Mouse (Mus musculus) embryonic facial prominence, embryonic 14.5 days (tissue): Measurements from ENCODE around the gene Fam208b. TPM values are rescaled to one million over a fixed set of nuclear protein-coding genes. Genes with fewer than 3 reads are reported as not detected.
A peak's percentile ranks its signal among the peaks of the same experiment; 100 is the strongest.

Source experiments
- ATAC-seq: fragments of 200-750 bp; cut with Nextera tagmentation; 2 replicates; pipeline ENCODE4 v1.8.0; 2017; ENCODE audit warnings: low read depth, moderate number of reproducible peaks, moderate TSS enrichment
- DNase-seq: peaks from one replicate; pipeline ENCODE4 v3.0.0-alpha.2; 2015; ENCODE audit warnings: low spot score
- H3K27ac ChIP-seq: fragments of 300-500 bp; sonication (generic); replicated peaks from 2 replicates; pipeline ENCODE4 v1.5.1; 2014; ENCODE audit warnings: low read depth, mild to moderate bottlenecking, low read length, moderate library complexity
- H3K27me3 ChIP-seq: fragments of 300-500 bp; sonication (generic); replicated peaks from 2 replicates; pipeline ENCODE4 v1.6.1; 2014; ENCODE audit warnings: low read length; ENCODE audit not compliant: control insufficient read depth, insufficient read depth
- H3K36me3 ChIP-seq: fragments of 300-500 bp; sonication (generic); 2 replicates; pipeline ENCODE4 v1.6.1; 2014; ENCODE audit warnings: low read length, mixed read lengths; ENCODE audit not compliant: control insufficient read depth, insufficient read depth
- H3K4me1 ChIP-seq: fragments of 300-500 bp; sonication (generic); 2 replicates; pipeline ENCODE4 v1.6.1; 2014; ENCODE audit warnings: antibody characterized with exemption, low read length; ENCODE audit not compliant: control insufficient read depth, insufficient read depth
- H3K4me2 ChIP-seq: fragments of 300-500 bp; sonication (generic); 2 replicates; pipeline ENCODE4 v1.6.1; 2014; ENCODE audit warnings: low read depth, mild to moderate bottlenecking, low read length, moderate library complexity, mixed read lengths
- H3K4me3 ChIP-seq: fragments of 300-500 bp; sonication (generic); 2 replicates; pipeline ENCODE4 v1.5.1; 2014; ENCODE audit warnings: low read depth, mild to moderate bottlenecking, low read length
- H3K9ac ChIP-seq: fragments of 300-500 bp; sonication (generic); 2 replicates; pipeline ENCODE4 v1.6.1; 2014; ENCODE audit warnings: low read depth, mild to moderate bottlenecking, low read length, moderate library complexity, mixed read lengths
- H3K9me3 ChIP-seq: fragments of 300-500 bp; sonication (generic); 2 replicates; pipeline ENCODE4 v1.6.1; 2016; ENCODE audit warnings: low read length; ENCODE audit not compliant: control insufficient read depth
- WGBS: fragments of 180-500 bp; shearing (Covaris S2); extraction: QIAGEN DNeasy Blood & Tissue Kit; methylation state at CpG from one replicate; pipeline ENCODE4 v1.1.7; 2014; 5-methylcytosine and 5-hydroxymethylcytosine counted together
- polyA plus RNA-seq: library from polyadenylated mRNA; unstranded; fragments of >200 nt; fragmentation: Nextera tagmentation; extraction: Ambion mirVana; gene quantifications from 2 replicates; pipeline ENCODE4 v1.2.1, GENCODE M21; 2014

Fam208b gene
- polyA plus RNA-seq, 1 experiment from 2014 or later, result 17.1 TPM

DNA sequence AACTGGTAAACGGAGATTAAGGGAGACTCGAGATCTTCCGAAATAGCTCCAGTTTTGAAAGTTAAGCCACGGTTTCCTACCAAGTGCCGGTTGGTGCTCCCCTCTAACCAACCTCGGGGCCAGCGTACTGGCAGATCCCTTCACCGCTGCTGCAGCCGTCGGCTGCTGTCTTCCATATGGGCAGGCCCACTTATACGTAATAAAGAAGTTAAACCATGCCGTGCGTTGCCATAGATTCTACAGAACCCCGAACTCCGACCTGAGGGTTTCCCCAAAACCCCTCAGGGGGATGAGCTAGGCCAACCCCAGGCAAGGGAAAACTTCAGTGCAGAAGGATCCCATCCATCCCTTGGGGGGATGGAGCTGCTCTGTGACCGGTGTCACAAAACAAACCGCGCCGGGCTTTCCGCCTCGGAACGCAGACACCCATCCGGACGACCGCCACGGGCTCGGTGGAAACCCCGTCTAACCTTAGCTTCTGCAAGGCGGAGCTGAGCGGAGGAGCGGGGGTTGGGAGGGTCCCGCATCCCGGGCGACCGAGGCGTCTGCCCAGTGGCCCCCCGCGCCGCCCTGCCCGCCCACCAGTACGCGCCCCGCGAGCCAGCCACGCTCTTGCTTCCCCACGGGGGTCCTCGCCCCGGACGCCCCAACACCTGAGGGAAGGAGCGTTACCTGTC is 652 bp downstream of the Fam208b start:
- Histone ChIP-seq H3K9me3 (0 out of 2 replicates have a peak, but pooled peaks cover 4% of the 10 kb centered on the region), H3K4me2 (peak overlapping the region; percentile 59), H3K27me3 (no peaks in the 10 kb centered on the region), H3K4me1 (no peaks in the 10 kb centered on the region), H3K27ac (peak overlapping the region; percentile 88), H3K36me3 (0 out of 2 replicates have a peak, but pooled peaks cover 4% of the 10 kb centered on the region), H3K4me3 (peak overlapping the region; percentile 83), H3K9ac (peak overlapping the region; percentile 86)
- DNase-seq (peak; percentile 50), ATAC-seq (peak; percentile 35)
- under 1% methylated on average over 30 of the region's 50 CpGs for WGBS

DNA sequence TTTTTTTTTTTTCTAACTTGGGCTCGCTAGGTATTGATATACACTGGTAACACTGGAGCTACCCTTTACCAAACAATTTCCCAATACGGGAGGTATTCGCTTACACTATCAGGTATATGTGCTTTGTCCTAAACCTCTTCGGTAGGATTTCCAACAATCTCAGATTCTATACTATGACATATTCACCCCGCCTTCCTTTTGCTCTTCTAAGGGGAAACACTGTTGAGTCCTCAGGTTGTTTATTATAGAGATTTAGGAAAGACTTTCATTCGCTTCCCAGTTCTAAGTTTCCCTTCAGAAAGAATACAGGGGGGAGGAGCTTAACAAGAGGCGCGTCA is 1.2 kb downstream of the Fam208b start:
- H3K4me3 ChIP-seq, result peak overlapping the region; percentile 83
- H3K27me3 ChIP-seq, result no peaks in the 10 kb centered on the region
- H3K4me2 ChIP-seq, result peak overlapping the region; percentile 59
- peak overlapping the region; percentile 86 for H3K9ac ChIP-seq
- no peaks in the 10 kb centered on the region for H3K4me1 ChIP-seq
- ATAC-seq (no peak), DNase-seq (no peak)
- 0 out of 2 replicates have a peak, but pooled peaks cover 4% of the 10 kb centered on the region for H3K36me3 ChIP-seq
- 19% methylated on average over 8 of the region's 8 CpGs for WGBS
- H3K27ac ChIP-seq, result peak overlapping the region; percentile 88; the same call in 1 of the 2 replicates
- H3K9me3 ChIP-seq, result 0 out of 2 replicates have a peak, but pooled peaks cover 4% of the 10 kb centered on the region

DNA sequence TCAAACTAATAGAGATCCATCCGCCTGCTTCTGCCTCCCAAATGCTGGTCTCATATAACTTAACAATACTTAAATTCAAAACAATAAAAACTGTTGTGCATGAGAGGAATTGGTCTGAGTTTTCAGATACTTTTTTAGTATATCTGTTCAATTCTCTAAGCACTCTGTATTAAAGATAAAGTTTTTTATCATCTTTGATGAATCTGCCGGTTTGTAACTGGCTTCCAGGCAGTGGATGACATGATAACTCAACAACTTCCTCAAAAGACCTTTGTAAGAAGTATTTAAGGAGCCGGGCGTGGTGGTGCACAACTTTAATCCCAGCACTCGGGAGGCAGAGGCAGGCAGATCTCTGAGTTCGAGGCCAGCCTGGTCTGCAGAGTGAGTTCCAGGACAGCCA is 14.7 kb downstream of the Fam208b start:
- H3K36me3 ChIP-seq, result peaks cover 69% of the 10 kb centered on the region
- H3K9me3 ChIP-seq, result no peaks in the 10 kb centered on the region
- ATAC-seq (no peak), DNase-seq (no peak)
- no peak overlapping the region for H3K9ac ChIP-seq
- H3K4me1 ChIP-seq, result no peaks in the 10 kb centered on the region
- H3K27ac ChIP-seq, result no peak overlapping the region
- H3K27me3 ChIP-seq, result no peaks in the 10 kb centered on the region
- WGBS, result 92% methylated on average over 6 of the region's 6 CpGs
- no peak overlapping the region for H3K4me3 ChIP-seq
- H3K4me2 ChIP-seq, result no peak overlapping the region

DNA sequence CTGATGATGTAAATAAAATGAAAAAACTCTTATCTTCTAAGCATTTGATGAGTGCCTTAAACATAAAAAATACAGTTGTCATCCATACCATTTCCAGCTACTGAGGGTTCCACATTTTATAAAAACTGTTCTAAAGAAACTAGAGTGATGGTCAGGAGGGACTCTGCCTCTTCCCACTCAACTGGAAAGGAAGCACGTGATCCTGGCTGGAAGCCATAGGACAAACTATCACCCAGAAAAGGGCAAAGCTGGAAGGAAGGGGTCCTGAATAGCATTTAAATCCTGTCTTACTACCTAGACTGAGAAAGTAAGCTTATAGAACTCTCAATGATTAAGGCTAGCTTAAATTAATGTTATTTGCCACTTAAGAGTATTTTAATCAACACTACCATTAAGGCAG is 16.6 kb downstream of the Fam208b start:
- H3K27ac ChIP-seq, result no peak overlapping the region
- H3K9me3 ChIP-seq, result no peaks in the 10 kb centered on the region
- H3K36me3 ChIP-seq, result peaks cover 78% of the 10 kb centered on the region
- ATAC-seq (no peak), DNase-seq (no peak)
- H3K9ac ChIP-seq, result no peak overlapping the region
- 89% methylated on average over 1 of the region's 1 CpGs for WGBS
- H3K4me1 ChIP-seq, result no peaks in the 10 kb centered on the region
- no peak overlapping the region for H3K4me2 ChIP-seq
- no peaks in the 10 kb centered on the region for H3K27me3 ChIP-seq
- no peak overlapping the region for H3K4me3 ChIP-seq

DNA sequence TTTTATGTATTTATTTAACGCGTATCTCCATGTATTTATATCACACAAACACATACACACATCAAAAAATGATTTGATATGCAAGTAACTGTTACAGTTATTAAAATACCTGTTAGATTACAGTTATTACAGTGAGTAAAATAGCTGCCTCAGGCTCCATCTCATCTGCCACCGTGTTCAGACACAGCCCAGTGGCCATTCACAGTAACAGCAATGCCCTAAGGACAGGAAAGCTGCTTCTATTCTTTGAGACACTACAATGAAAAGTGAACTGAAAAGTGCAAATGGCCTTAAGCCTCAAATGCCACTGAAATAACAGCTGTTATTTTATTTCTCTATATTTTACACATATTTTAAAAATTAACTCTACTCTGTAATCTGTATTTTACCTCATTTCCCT is 20.1 kb downstream of the Fam208b start:
- DNase-seq, result no peak
- WGBS, result 80% methylated on average over 3 of the region's 3 CpGs
- Histone ChIP-seq H3K9ac (no peak overlapping the region), H3K4me1 (no peaks in the 10 kb centered on the region), H3K4me2 (no peak overlapping the region), H3K27me3 (no peaks in the 10 kb centered on the region), H3K9me3 (no peaks in the 10 kb centered on the region), H3K27ac (no peak overlapping the region), H3K36me3 (peaks cover 67% of the 10 kb centered on the region), H3K4me3 (no peak overlapping the region)
- no peak for ATAC-seq

DNA sequence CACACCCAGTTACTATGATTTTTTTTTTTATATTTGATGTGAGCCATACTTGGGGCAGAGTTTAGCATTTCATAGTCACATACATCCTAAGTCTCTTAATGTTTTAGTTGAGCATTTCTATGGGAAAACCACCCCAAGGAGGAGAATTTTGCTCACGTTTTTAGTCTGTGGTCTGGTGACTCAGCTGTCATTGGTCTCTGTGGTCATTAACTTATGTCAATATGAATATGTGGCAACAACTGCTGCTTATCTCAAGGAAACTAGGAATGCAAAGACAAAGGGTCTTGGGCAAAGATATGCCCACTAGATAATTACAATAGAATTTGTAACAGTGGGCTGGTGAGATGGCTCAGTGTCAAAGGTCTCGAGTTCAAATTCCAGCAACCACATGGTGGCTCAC is 47.0 kb downstream of the Fam208b start:
- 82% methylated on average over 2 of the region's 2 CpGs for WGBS
- Histone ChIP-seq H3K9me3 (no peaks in the 10 kb centered on the region), H3K4me3 (no peak overlapping the region), H3K36me3 (peaks cover 80% of the 10 kb centered on the region), H3K4me2 (no peak overlapping the region), H3K27me3 (no peaks in the 10 kb centered on the region), H3K27ac (no peak overlapping the region), H3K4me1 (no peaks in the 10 kb centered on the region), H3K9ac (no peak overlapping the region)
- ATAC-seq (no peak), DNase-seq (no peak)

DNA sequence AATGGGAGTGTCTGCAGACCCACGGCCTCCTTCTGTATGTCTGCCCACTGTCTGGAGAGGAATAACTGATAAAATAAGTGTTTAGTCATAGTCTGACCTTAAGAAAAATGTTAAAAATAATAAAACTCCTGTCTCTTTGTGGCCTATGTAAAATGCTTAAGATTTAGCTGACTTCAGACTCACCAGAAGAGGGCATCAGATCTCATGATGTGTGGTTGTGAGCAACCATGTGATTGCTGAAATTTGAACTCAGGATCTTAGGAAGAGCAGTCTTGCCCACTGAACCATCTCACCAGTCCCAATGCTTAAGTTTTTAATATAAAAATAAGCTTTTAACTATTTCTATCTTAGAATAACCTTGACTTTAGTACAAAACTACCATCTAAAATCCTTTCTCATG is 47.8 kb downstream of the Fam208b start:
- Histone ChIP-seq H3K27me3 (no peaks in the 10 kb centered on the region), H3K36me3 (peaks cover 81% of the 10 kb centered on the region), H3K4me1 (no peaks in the 10 kb centered on the region), H3K9ac (no peak overlapping the region), H3K4me3 (no peak overlapping the region), H3K9me3 (no peaks in the 10 kb centered on the region), H3K27ac (no peak overlapping the region), H3K4me2 (no peak overlapping the region)
- ATAC-seq (no peak), DNase-seq (no peak)
- WGBS, result 95% methylated on average over 1 of the region's 1 CpGs

DNA sequence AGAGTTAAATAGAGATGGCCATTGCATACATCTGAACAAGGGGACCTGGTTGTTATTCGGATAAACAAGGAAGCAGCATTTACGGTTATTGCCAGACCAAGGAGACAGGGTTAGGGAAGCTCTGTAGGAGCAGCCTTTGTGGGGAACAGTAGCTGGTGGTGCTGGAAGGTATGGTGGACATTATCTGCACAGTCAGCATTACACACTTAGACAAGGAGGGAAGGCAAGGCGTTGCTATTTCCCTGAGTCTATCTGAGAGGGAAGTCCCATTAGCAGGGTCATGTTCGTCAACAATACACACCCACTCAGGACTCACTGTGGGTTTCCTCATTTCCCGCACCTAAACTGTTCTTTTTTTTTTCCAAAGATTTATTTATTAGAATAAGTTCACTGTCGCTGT is 63.1 kb downstream of the Fam208b start:
- 91% methylated on average over 6 of the region's 6 CpGs for WGBS
- H3K27ac ChIP-seq, result no peak overlapping the region
- peaks cover 33% of the 10 kb centered on the region for H3K36me3 ChIP-seq
- no peaks in the 10 kb centered on the region for H3K27me3 ChIP-seq
- ATAC-seq, result no peak
- H3K9ac ChIP-seq, result no peak overlapping the region
- H3K4me2 ChIP-seq, result no peak overlapping the region
- no peaks in the 10 kb centered on the region for H3K9me3 ChIP-seq
- peaks cover 9% of the 10 kb centered on the region; the same call in 1 of the 2 replicates for H3K4me1 ChIP-seq
- no peak overlapping the region for H3K4me3 ChIP-seq
- no peak for DNase-seq

DNA sequence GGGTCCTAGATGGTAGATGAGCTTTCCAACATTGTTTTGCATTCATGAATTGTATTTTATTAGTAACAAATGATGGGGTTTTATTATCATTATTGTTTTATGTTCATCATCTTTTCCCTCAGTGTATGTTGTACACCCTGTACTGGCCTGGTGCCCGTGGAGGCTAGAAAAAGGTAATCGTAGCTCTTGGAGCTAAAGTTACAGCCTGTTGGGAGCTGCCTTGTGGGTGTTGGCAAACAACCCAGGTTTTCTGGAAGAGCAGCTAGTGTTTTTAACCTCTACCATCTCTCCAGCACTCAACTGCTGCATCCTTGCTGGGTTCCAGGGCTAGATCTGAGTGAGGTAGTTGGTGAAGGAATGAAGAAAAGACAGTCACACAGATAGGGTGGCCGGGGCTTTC is 63.5 kb downstream of the Fam208b start:
- Histone ChIP-seq H3K27me3 (no peaks in the 10 kb centered on the region), H3K9ac (no peak overlapping the region), H3K27ac (no peak overlapping the region), H3K4me1 (peaks cover 9% of the 10 kb centered on the region), H3K36me3 (peaks cover 29% of the 10 kb centered on the region), H3K4me3 (no peak overlapping the region), H3K4me2 (no peak overlapping the region), H3K9me3 (no peaks in the 10 kb centered on the region)
- DNase-seq, result peak; percentile 65
- peak; percentile 69; the same call in 1 of the 2 replicates for ATAC-seq
- 70% methylated on average over 3 of the region's 3 CpGs for WGBS
